Comparison of ENCODE assay signal across 9 mouse cellular contexts in genomic region chr14:106176879-106177278, GRCm38 (mm10).
DNase-seq lines count a peak whose midpoint lies in the region; ATAC-seq and TF ChIP-seq lines count a peak whose summit lies in the region.
"Had no signal": no experiment of that assay in that cellular context is flagged by ENCODE, and none has a peak within 500 bp of the region (broad histone marks: within the 10 kb centered on the region; RNA-seq: fewer than 3 reads in every experiment).

No protein-coding gene starts in this region.

- peak; percentile 23; the same call in 1 of the 2 replicates for ATAC-seq in hindbrain, embryonic 11.5 days (ENCODE audit: low FRiP score)
- ATAC-seq in hindbrain, embryonic 13.5 days (ENCODE audit: low FRiP score) = no peak
- ATAC-seq in heart, embryonic 15.5 days (replicated peaks; ENCODE audit: insufficient number of reproducible peaks, insufficient read depth, low FRiP score, low read depth) = 0 out of 2 replicates have a peak, but pooled peaks have one; percentile 14
- ATAC-seq in midbrain, embryonic 13.5 days = peak; percentile 70
- ATAC-seq in megakaryocyte progenitor cell, adult 5-6 weeks (replicated peaks; ENCODE audit: poor library complexity) = no peak
- ATAC-seq in erythroid progenitor cell, adult 5-6 weeks (replicated peaks; ENCODE audit: low FRiP score, poor library complexity, severe bottlenecking) = no peak

- H3K4me1 ChIP-seq in hindbrain, embryonic 11.5 days (replicated peaks; ENCODE audit: control insufficient read depth, insufficient read depth, low read length) = no peaks in the 10 kb centered on the region
- no peaks in the 10 kb centered on the region for H3K4me1 ChIP-seq in hindbrain, embryonic 13.5 days (replicated peaks)
- no peaks in the 10 kb centered on the region; the same call in 1 of the 2 replicates for H3K4me1 ChIP-seq in cerebellum, adult 2 months (ENCODE audit: control insufficient read depth, insufficient read depth, low read length)
- no peaks in the 10 kb centered on the region for H3K4me1 ChIP-seq in heart, embryonic 15.5 days (replicated peaks)
- H3K4me1 ChIP-seq in midbrain, embryonic 13.5 days (replicated peaks) = no peaks in the 10 kb centered on the region

- WGBS in hindbrain, embryonic 11.5 days = 51% methylated on average over 5 of the region's 5 CpGs
- WGBS in hindbrain, embryonic 13.5 days = 44% methylated on average over 5 of the region's 5 CpGs
- WGBS in cerebellum, adult 2 months = 5% methylated on average over 5 of the region's 5 CpGs
- 44% methylated on average over 5 of the region's 5 CpGs for WGBS in heart, embryonic 15.5 days
- 24% methylated on average over 5 of the region's 5 CpGs for WGBS in midbrain, embryonic 13.5 days

- H3K27me3 ChIP-seq in hindbrain, embryonic 11.5 days (ENCODE audit: control insufficient read depth, insufficient read depth, low read length) = no peaks in the 10 kb centered on the region
- H3K27me3 ChIP-seq in hindbrain, embryonic 13.5 days = no peaks in the 10 kb centered on the region
- H3K27me3 ChIP-seq in cerebellum, adult 2 months (ENCODE audit: control insufficient read depth, insufficient read depth, low read length) = no peaks in the 10 kb centered on the region
- no peaks in the 10 kb centered on the region for H3K27me3 ChIP-seq in heart, embryonic 15.5 days
- H3K27me3 ChIP-seq in midbrain, embryonic 13.5 days = no peaks in the 10 kb centered on the region

- no peak overlapping the region for H3K4me3 ChIP-seq in hindbrain, embryonic 11.5 days (ENCODE audit: low read depth, low read length)
- H3K4me3 ChIP-seq in hindbrain, embryonic 13.5 days = no peak overlapping the region
- H3K4me3 ChIP-seq in cerebellum, adult 2 months (replicated peaks; ENCODE audit: insufficient read depth, low read depth, low read length) = no peak overlapping the region
- H3K4me3 ChIP-seq in heart, embryonic 15.5 days = no peak overlapping the region
- no peak overlapping the region for H3K4me3 ChIP-seq in midbrain, embryonic 13.5 days (replicated peaks)

- no peaks in the 10 kb centered on the region for H3K9me3 ChIP-seq in hindbrain, embryonic 11.5 days (ENCODE audit: control insufficient read depth, low read length)
- no peaks in the 10 kb centered on the region for H3K9me3 ChIP-seq in hindbrain, embryonic 13.5 days
- no peaks in the 10 kb centered on the region for H3K9me3 ChIP-seq in heart, embryonic 15.5 days (replicated peaks)
- H3K9me3 ChIP-seq in midbrain, embryonic 13.5 days = no peaks in the 10 kb centered on the region

- H3K27ac ChIP-seq in hindbrain, embryonic 11.5 days (ENCODE audit: low read depth, low read length) = no peak overlapping the region
- no peak overlapping the region for H3K27ac ChIP-seq in hindbrain, embryonic 13.5 days
- H3K27ac ChIP-seq in cerebellum, adult 2 months (ENCODE audit: insufficient read depth, low read length) = no peak overlapping the region
- no peak overlapping the region for H3K27ac ChIP-seq in heart, embryonic 15.5 days
- no peak overlapping the region for H3K27ac ChIP-seq in midbrain, embryonic 13.5 days

- no peak for DNase-seq in hindbrain, embryonic 11.5 days (ENCODE audit: low spot score)
- DNase-seq in cerebellum, adult 2 months = peak; percentile 24 to 70
- DNase-seq in testis, postnatal 14 days (ENCODE audit: low spot score) = no peak

- no peak overlapping the region for H3K9ac ChIP-seq in hindbrain, embryonic 11.5 days (ENCODE audit: low read depth, low read length)
- no peak overlapping the region for H3K9ac ChIP-seq in hindbrain, embryonic 13.5 days
- no peak overlapping the region for H3K9ac ChIP-seq in heart, embryonic 15.5 days
- H3K9ac ChIP-seq in midbrain, embryonic 13.5 days (replicated peaks) = no peak overlapping the region

- H3K36me3 ChIP-seq in hindbrain, embryonic 11.5 days (ENCODE audit: control insufficient read depth, insufficient read depth, low read length) = no peaks in the 10 kb centered on the region
- no peaks in the 10 kb centered on the region for H3K36me3 ChIP-seq in hindbrain, embryonic 13.5 days
- no peaks in the 10 kb centered on the region for H3K36me3 ChIP-seq in heart, embryonic 15.5 days
- H3K36me3 ChIP-seq in midbrain, embryonic 13.5 days = no peaks in the 10 kb centered on the region
- H3K36me3 ChIP-seq: G1E had no signal

- no peak for TF ChIP-seq CTCF in cerebellum, adult 2 months (IDR thresholded peaks at IDR 0.05; ENCODE audit: borderline replicate concordance, insufficient read depth, low read depth, low read length)

- no peak for TF ChIP-seq POLR2A in cerebellum, adult 2 months (IDR thresholded peaks at IDR 0.05; ENCODE audit: borderline replicate concordance, insufficient read depth, low read length)

- H3K4me2 ChIP-seq in hindbrain, embryonic 11.5 days (replicated peaks; ENCODE audit: low read depth, low read length) = no peak overlapping the region
- no peak overlapping the region for H3K4me2 ChIP-seq in hindbrain, embryonic 13.5 days
- no peak overlapping the region for H3K4me2 ChIP-seq in heart, embryonic 15.5 days
- no peak overlapping the region for H3K4me2 ChIP-seq in midbrain, embryonic 13.5 days (replicated peaks)

Comparison
In these comparisons a context has a peak if more than half of its experiments do, and no peak if none do; other contexts are left out.
1. ATAC-seq: peak in hindbrain, embryonic 11.5 days (single experiment), heart, embryonic 15.5 days (single experiment) and midbrain, embryonic 13.5 days (single experiment); none in hindbrain, embryonic 13.5 days (single experiment), megakaryocyte progenitor cell, adult 5-6 weeks (single experiment) and erythroid progenitor cell, adult 5-6 weeks (single experiment).
2. DNase-seq: peak in cerebellum, adult 2 months (2 of 2); none in hindbrain, embryonic 11.5 days (single experiment) and testis, postnatal 14 days (single experiment).